Mouse (Mus musculus): Measurements from ENCODE around the gene Ddx42. TPM values are rescaled to one million over a fixed set of nuclear protein-coding genes. Genes with fewer than 3 reads are reported as not detected.

Gene Ddx42
- total and polyA plus RNA-seq, 2 experiments from 2014 or later, result 39.7 to 64.8 TPM

GRCm38 (mm10) chr11:106273311-106273684 lies 56.6 kb downstream of the Ddx42 start:
- H3K9ac ChIP-seq (replicated peaks; ENCODE audit: low read length, poor library complexity, severe bottlenecking), result peak overlapping the region; percentile 92
- H3K27me3 ChIP-seq (ENCODE audit: insufficient read depth, low read length), result no peaks in the 10 kb centered on the region
- peaks cover 15% of the 10 kb centered on the region for H3K4me1 ChIP-seq (ENCODE audit: insufficient read depth, low read length)
- DNase-seq (ENCODE audit: low spot score) (no peak), ATAC-seq (ENCODE audit: low FRiP score) (0 out of 2 replicates have a peak, but pooled peaks have one; percentile 11)
- H3K4me2 ChIP-seq (ENCODE audit: low read depth, low read length, poor library complexity, severe bottlenecking), result peak overlapping the region; percentile 87
- H3K9me3 ChIP-seq (ENCODE audit: low read length), result no peaks in the 10 kb centered on the region
- H3K27ac ChIP-seq (ENCODE audit: low read depth, low read length), result peak overlapping the region; percentile 72
- no peak for TF ChIP-seq CTCF (IDR thresholded peaks at IDR 0.05)
- WGBS, result 16% methylated on average over 16 of the region's 16 CpGs
- H3K36me3 ChIP-seq (ENCODE audit: insufficient read depth, low read length), result no peaks in the 10 kb centered on the region
- peak overlapping the region; percentile 94 for H3K4me3 ChIP-seq (ENCODE audit: low read depth, low read length)

- DNase-seq (ENCODE audit: low spot score) (no peak), ATAC-seq (ENCODE audit: low FRiP score) (no peak)
- Histone ChIP-seq H3K9me3 (ENCODE audit: low read length) (no peaks in the 10 kb centered on the region), H3K4me3 (ENCODE audit: low read depth, low read length) (no peak overlapping the region), H3K36me3 (ENCODE audit: insufficient read depth, low read length) (no peaks in the 10 kb centered on the region), H3K4me2 (ENCODE audit: low read depth, low read length, poor library complexity, severe bottlenecking) (peak overlapping the region; percentile 87; the same call in 1 of the 2 replicates), H3K27me3 (ENCODE audit: insufficient read depth, low read length) (no peaks in the 10 kb centered on the region), H3K4me1 (ENCODE audit: insufficient read depth, low read length) (peaks cover 15% of the 10 kb centered on the region), H3K9ac (replicated peaks; ENCODE audit: low read length, poor library complexity, severe bottlenecking) (no peak overlapping the region), H3K27ac (ENCODE audit: low read depth, low read length) (no peak overlapping the region)
- WGBS, result over 99% methylated on average over 6 of the region's 6 CpGs
- TF ChIP-seq CTCF (IDR thresholded peaks at IDR 0.05), result no peak
Measured at GRCm38 (mm10) chr11:106273811-106274210, 57.1 kb downstream of the Ddx42 start.

GRCm38 (mm10) chr11:106274374-106274773 lies 57.6 kb downstream of the Ddx42 start:
- Histone ChIP-seq H3K27me3 (ENCODE audit: insufficient read depth, low read length) (no peaks in the 10 kb centered on the region), H3K4me3 (ENCODE audit: low read depth, low read length) (no peak overlapping the region), H3K9ac (replicated peaks; ENCODE audit: low read length, poor library complexity, severe bottlenecking) (no peak overlapping the region), H3K9me3 (ENCODE audit: low read length) (no peaks in the 10 kb centered on the region), H3K36me3 (ENCODE audit: insufficient read depth, low read length) (no peaks in the 10 kb centered on the region), H3K4me1 (ENCODE audit: insufficient read depth, low read length) (peaks cover 12% of the 10 kb centered on the region), H3K27ac (ENCODE audit: low read depth, low read length) (no peak overlapping the region), H3K4me2 (ENCODE audit: low read depth, low read length, poor library complexity, severe bottlenecking) (no peak overlapping the region)
- DNase-seq (ENCODE audit: low spot score), result no peak
- 88% methylated on average over 1 of the region's 1 CpGs for WGBS
- TF ChIP-seq CTCF (IDR thresholded peaks at IDR 0.05), result no peak
- ATAC-seq (ENCODE audit: low FRiP score), result no peak

GRCm38 (mm10) chr11:106274971-106275411 lies 58.3 kb downstream of the Ddx42 start:
- H3K27ac ChIP-seq (ENCODE audit: low read depth, low read length), result no peak overlapping the region
- H3K27me3 ChIP-seq (ENCODE audit: insufficient read depth, low read length), result no peaks in the 10 kb centered on the region
- no peak for TF ChIP-seq CTCF (IDR thresholded peaks at IDR 0.05)
- DNase-seq (ENCODE audit: low spot score) (no peak), ATAC-seq (ENCODE audit: low FRiP score) (no peak)
- peaks cover 12% of the 10 kb centered on the region for H3K4me1 ChIP-seq (ENCODE audit: insufficient read depth, low read length)
- no peaks in the 10 kb centered on the region for H3K9me3 ChIP-seq (ENCODE audit: low read length)
- no peak overlapping the region for H3K9ac ChIP-seq (replicated peaks; ENCODE audit: low read length, poor library complexity, severe bottlenecking)
- H3K4me3 ChIP-seq (ENCODE audit: low read depth, low read length), result no peak overlapping the region
- 87% methylated on average over 7 of the region's 7 CpGs for WGBS
- no peak overlapping the region for H3K4me2 ChIP-seq (ENCODE audit: low read depth, low read length, poor library complexity, severe bottlenecking)
- no peaks in the 10 kb centered on the region for H3K36me3 ChIP-seq (ENCODE audit: insufficient read depth, low read length)

GRCm38 (mm10) chr11:106276454-106276853 lies 59.7 kb downstream of the Ddx42 start, which contains the start of gene Tcam1:
Tcam1 (plus strand) TSS chr11:106276672.
- no peaks in the 10 kb centered on the region for H3K9me3 ChIP-seq (ENCODE audit: low read length)
- H3K4me2 ChIP-seq (ENCODE audit: low read depth, low read length, poor library complexity, severe bottlenecking), result peak within 1 kb of the TSS; percentile 40
- H3K27me3 ChIP-seq (ENCODE audit: insufficient read depth, low read length), result no peaks in the 10 kb centered on the region
- H3K9ac ChIP-seq (replicated peaks; ENCODE audit: low read length, poor library complexity, severe bottlenecking), result no peak within 1 kb of the TSS
- no peak within 1 kb of the TSS for H3K27ac ChIP-seq (ENCODE audit: low read depth, low read length)
- peak; percentile 75 for ATAC-seq (ENCODE audit: low FRiP score)
- TF ChIP-seq CTCF (IDR thresholded peaks at IDR 0.05), result peak; percentile 95
- H3K4me3 ChIP-seq (ENCODE audit: low read depth, low read length), result 0 out of 2 replicates have a peak within 1 kb of the TSS, but pooled peaks have one; percentile 0
- peak; percentile 96 for DNase-seq (ENCODE audit: low spot score)
- H3K4me1 ChIP-seq (ENCODE audit: insufficient read depth, low read length), result peaks cover 8% of the 10 kb centered on the region
- no peaks in the 10 kb centered on the region for H3K36me3 ChIP-seq (ENCODE audit: insufficient read depth, low read length)
- WGBS, result 6% methylated on average over 25 of the region's 25 CpGs

GRCm38 (mm10) chr11:106282452-106282851 lies 65.7 kb downstream of the Ddx42 start:
- no peaks in the 10 kb centered on the region for H3K9me3 ChIP-seq (ENCODE audit: low read length)
- no peak overlapping the region for H3K4me2 ChIP-seq (ENCODE audit: low read depth, low read length, poor library complexity, severe bottlenecking)
- no peak for TF ChIP-seq CTCF (IDR thresholded peaks at IDR 0.05)
- WGBS, result 84% methylated on average over 6 of the region's 6 CpGs
- no peak overlapping the region for H3K9ac ChIP-seq (replicated peaks; ENCODE audit: low read length, poor library complexity, severe bottlenecking)
- no peak for DNase-seq (ENCODE audit: low spot score)
- no peak overlapping the region for H3K4me3 ChIP-seq (ENCODE audit: low read depth, low read length)
- no peaks in the 10 kb centered on the region for H3K4me1 ChIP-seq (ENCODE audit: insufficient read depth, low read length)
- no peak overlapping the region for H3K27ac ChIP-seq (ENCODE audit: low read depth, low read length)
- no peaks in the 10 kb centered on the region for H3K27me3 ChIP-seq (ENCODE audit: insufficient read depth, low read length)
- ATAC-seq (ENCODE audit: low FRiP score), result no peak
- H3K36me3 ChIP-seq (ENCODE audit: insufficient read depth, low read length), result no peaks in the 10 kb centered on the region
